Mouse (Mus musculus) spleen, adult 2 months (tissue): ENCODE results near the gene Stat1. TPM values are rescaled to one million over a fixed set of nuclear protein-coding genes. Genes with fewer than 3 reads are reported as not detected.

Experiments
- DNase-seq, 2 experiments: peaks; one replicate each; pipeline versions ENCODE4 v3.0.0 to v3.0.0-alpha.2; 2012 to 2021; ENCODE audit warnings: low spot score in 2 of 2, low read depth in 1 of 2
- H3K27ac ChIP-seq: fragments of 200-500 bp; 2 replicates; pipeline ENCODE4 v1.5.1; 2012; ENCODE audit warnings: low read length, inconsistent platforms; ENCODE audit not compliant: insufficient read depth
- H3K27me3 ChIP-seq: fragments of 200-500 bp; 2 replicates; pipeline ENCODE4 v1.6.1; 2012; ENCODE audit warnings: mild to moderate bottlenecking, moderate library complexity, low read length, inconsistent platforms; ENCODE audit not compliant: control insufficient read depth, insufficient read depth
- H3K36me3 ChIP-seq: fragments of 200-500 bp; 2 replicates; pipeline ENCODE4 v1.6.1; 2012; ENCODE audit warnings: mild to moderate bottlenecking, low read length, inconsistent platforms; ENCODE audit not compliant: control insufficient read depth, insufficient read depth
- H3K4me1 ChIP-seq: fragments of 200-500 bp; 2 replicates; pipeline ENCODE4 v1.6.1; 2011; ENCODE audit warnings: inconsistent platforms; ENCODE audit not compliant: control insufficient read depth, insufficient read depth, insufficient read length
- H3K4me3 ChIP-seq: fragments of 200-500 bp; 2 replicates; pipeline ENCODE4 v1.5.1; 2011; ENCODE audit warnings: mild to moderate bottlenecking, inconsistent platforms; ENCODE audit not compliant: insufficient read depth, insufficient read length; ENCODE audit errors: extremely low read depth
- CTCF ChIP-seq: fragments of 200-500 bp; IDR thresholded peaks from 2 replicates; pipeline ENCODE4 v1.5.1; 2011; ENCODE audit warnings: mild to moderate bottlenecking, inconsistent platforms; ENCODE audit not compliant: insufficient read depth, insufficient read length, insufficient replicate concordance; ENCODE audit errors: extremely low read depth
- POLR2A ChIP-seq: fragments of 200-500 bp; IDR thresholded peaks from 2 replicates; pipeline ENCODE4 v1.6.1; 2011; ENCODE audit warnings: low read depth, low read length, inconsistent platforms
- WGBS: fragments of 180-500 bp; shearing (Covaris S2); methylation state at CpG from one replicate; pipeline ENCODE4 v1.1.7; 2018; 5-methylcytosine and 5-hydroxymethylcytosine counted together
- polyA plus RNA-seq: library from polyadenylated mRNA; depleted of rRNA; stranded (reverse); fragments of >200 nt; gene quantifications from 2 replicates; pipeline ENCODE4 v1.2.3, GENCODE M21; 2012

The Stat1 gene
- polyA plus RNA-seq, 1 experiment: 95.0 TPM

GRCm38 (mm10) chr1:52148178-52148577, 28.9 kb downstream of the Stat1 start:
- no peak overlapping the region for H3K27ac ChIP-seq
- H3K4me3 ChIP-seq: no peak overlapping the region
- no peak for DNase-seq
- no peaks in the 10 kb centered on the region for H3K27me3 ChIP-seq
- peaks cover 81% of the 10 kb centered on the region for H3K36me3 ChIP-seq
- 86% methylated on average over 7 of the region's 7 CpGs for WGBS
- TF ChIP-seq CTCF (no peak), POLR2A (no peak)
- peaks cover 3% of the 10 kb centered on the region; the same call in 1 of the 2 replicates for H3K4me1 ChIP-seq

GRCm38 (mm10) chr1:52148696-52149095, 29.5 kb downstream of the Stat1 start:
- 0 out of 2 replicates have a peak, but pooled peaks cover 3% of the 10 kb centered on the region for H3K4me1 ChIP-seq
- no peak for DNase-seq
- H3K4me3 ChIP-seq: no peak overlapping the region
- WGBS: 85% methylated on average over 7 of the region's 7 CpGs
- peaks cover 82% of the 10 kb centered on the region for H3K36me3 ChIP-seq
- no peak for TF ChIP-seq POLR2A
- no peak for TF ChIP-seq CTCF
- H3K27me3 ChIP-seq: no peaks in the 10 kb centered on the region
- H3K27ac ChIP-seq: no peak overlapping the region

GRCm38 (mm10) chr1:52149934-52150346, 30.7 kb downstream of the Stat1 start:
- H3K27ac ChIP-seq: no peak overlapping the region
- peaks cover 84% of the 10 kb centered on the region for H3K36me3 ChIP-seq
- no peak for DNase-seq
- no peaks in the 10 kb centered on the region for H3K4me1 ChIP-seq
- TF ChIP-seq POLR2A (no peak), CTCF (no peak)
- no peaks in the 10 kb centered on the region for H3K27me3 ChIP-seq
- 62% methylated on average over 9 of the region's 9 CpGs for WGBS
- no peak overlapping the region for H3K4me3 ChIP-seq

- Histone ChIP-seq H3K27me3 (no peaks in the 10 kb centered on the region), H3K4me3 (no peak overlapping the region), H3K4me1 (no peaks in the 10 kb centered on the region), H3K36me3 (peaks cover 83% of the 10 kb centered on the region), H3K27ac (peak overlapping the region; percentile 18; the same call in 1 of the 2 replicates)
- DNase-seq: no peak
- TF ChIP-seq POLR2A (no peak), CTCF (no peak)
- 20% methylated on average over 11 of the region's 11 CpGs for WGBS
These were observed 31.4 kb downstream of the Stat1 start for GRCm38 (mm10) chr1:52150676-52151075.

GRCm38 (mm10) chr1:52151166-52151565, 31.9 kb downstream of the Stat1 start:
- peaks cover 83% of the 10 kb centered on the region for H3K36me3 ChIP-seq
- WGBS: 96% methylated on average over 5 of the region's 5 CpGs

GRCm38 (mm10) chr1:52152369-52152768, 33.1 kb downstream of the Stat1 start:
- Histone ChIP-seq H3K36me3 (peaks cover 90% of the 10 kb centered on the region), H3K27me3 (no peaks in the 10 kb centered on the region), H3K4me1 (no peaks in the 10 kb centered on the region), H3K4me3 (no peak overlapping the region), H3K27ac (no peak overlapping the region)
- WGBS: 94% methylated on average over 13 of the region's 13 CpGs
- no peak for DNase-seq
- TF ChIP-seq CTCF (no peak), POLR2A (no peak)

More at GRCm38 (mm10) chr1:52151166-52151565, 31.9 kb downstream of the Stat1 start:
- no peak for DNase-seq
- Histone ChIP-seq H3K4me1 (no peaks in the 10 kb centered on the region), H3K27me3 (no peaks in the 10 kb centered on the region), H3K4me3 (no peak overlapping the region), H3K27ac (peak overlapping the region; percentile 18; the same call in 1 of the 2 replicates)
- TF ChIP-seq POLR2A (no peak), CTCF (no peak)

- DNase-seq: no peak
- H3K27ac ChIP-seq: no peak overlapping the region
- 86% methylated on average over 3 of the region's 3 CpGs for WGBS
- H3K4me3 ChIP-seq: no peak overlapping the region
- peaks cover 89% of the 10 kb centered on the region for H3K36me3 ChIP-seq
- no peaks in the 10 kb centered on the region for H3K27me3 ChIP-seq
- H3K4me1 ChIP-seq: no peaks in the 10 kb centered on the region
- TF ChIP-seq POLR2A (no peak), CTCF (no peak)
These were observed 33.7 kb downstream of the Stat1 start for GRCm38 (mm10) chr1:52152936-52153335.
